Mouse (Mus musculus): ENCODE results near the gene Zfand6.

Gene Zfand6

DNA sequence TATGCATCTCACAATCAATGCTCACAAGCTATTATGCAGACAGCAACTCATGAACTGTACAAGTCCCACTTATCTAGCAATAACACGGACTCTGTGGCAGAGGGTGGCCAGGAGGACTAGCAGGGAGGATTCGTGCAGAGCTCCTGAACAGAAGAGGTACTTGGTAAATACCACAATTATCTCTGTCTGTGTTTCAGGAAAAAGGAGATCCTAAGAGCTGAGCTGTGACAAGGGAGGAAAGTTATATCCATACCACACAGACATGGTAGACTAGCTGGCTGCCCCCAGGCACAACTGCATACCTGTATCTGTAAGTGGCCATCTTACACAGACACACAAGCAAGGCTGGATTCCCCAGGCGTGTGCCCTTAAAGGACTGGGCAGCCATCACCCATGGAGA is 88.4 kb downstream of the Zfand6 start:
- in situ Hi-C loops (cut with MboI; ENCODE audit: low pct_unique_long_range_greater_than_20kb in 1 of 2, low sequenced_read_pairs in 2 of 2, unreplicated experiment in 1 of 2) = no loop called here

DNA sequence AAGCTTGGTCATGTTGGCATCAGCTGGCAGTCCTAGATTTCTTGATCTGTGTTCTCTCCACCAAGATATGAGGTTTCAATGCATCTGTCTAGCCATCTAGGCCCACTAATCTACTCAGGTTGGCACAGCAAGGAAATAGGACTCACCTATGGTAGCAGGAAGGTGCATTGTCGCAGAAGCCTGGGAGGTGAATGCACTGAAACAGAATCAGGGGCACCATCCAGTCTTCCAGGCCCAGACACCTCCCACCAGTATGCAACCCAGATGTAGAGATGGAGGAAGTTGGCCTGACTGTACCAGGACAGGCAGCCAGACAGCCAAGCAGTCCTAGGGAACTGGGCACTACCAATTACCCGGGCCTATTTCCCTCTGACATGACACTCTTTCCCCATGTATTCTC is 89.1 kb downstream of the Zfand6 start:
- in situ Hi-C loops (cut with MboI; ENCODE audit: low pct_unique_long_range_greater_than_20kb in 1 of 2, low sequenced_read_pairs in 2 of 2, unreplicated experiment in 1 of 2) = no loop called here

DNA sequence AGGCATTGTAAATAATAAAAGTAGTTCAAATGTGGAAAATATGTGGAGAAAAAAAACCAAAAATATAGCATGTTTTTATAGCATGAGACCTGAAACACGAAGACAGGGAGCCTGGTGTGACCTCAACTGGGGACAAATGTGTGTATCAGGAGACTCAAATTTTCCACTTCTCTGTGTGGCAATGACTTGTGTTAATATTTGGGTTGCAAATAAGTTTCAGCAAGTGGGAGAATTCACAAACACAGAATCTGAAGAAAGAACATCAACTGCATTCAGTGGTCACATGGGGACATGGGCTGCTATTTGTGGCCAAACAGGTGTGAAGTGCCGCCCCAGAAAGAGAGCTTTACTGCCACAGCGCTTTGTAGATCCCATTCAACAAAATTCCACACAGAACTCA is 93.1 kb downstream of the Zfand6 start:
- in situ Hi-C loops (cut with MboI; ENCODE audit: low pct_unique_long_range_greater_than_20kb in 1 of 2, low sequenced_read_pairs in 2 of 2, unreplicated experiment in 1 of 2) = loop anchor here (10.0 kb wide), 1 partner anchor 178 kb away; no protein-coding TSS in a partner anchor

- in situ Hi-C loops (cut with MboI; ENCODE audit: low pct_unique_long_range_greater_than_20kb in 1 of 2, low sequenced_read_pairs in 2 of 2, unreplicated experiment in 1 of 2) = loop anchor here (10.0 kb wide), 1 partner anchor 179 kb away; no protein-coding TSS in a partner anchor
These were observed 93.8 kb downstream of the Zfand6 start for GRCm38 (mm10) chr7:84596002-84596401.

DNA sequence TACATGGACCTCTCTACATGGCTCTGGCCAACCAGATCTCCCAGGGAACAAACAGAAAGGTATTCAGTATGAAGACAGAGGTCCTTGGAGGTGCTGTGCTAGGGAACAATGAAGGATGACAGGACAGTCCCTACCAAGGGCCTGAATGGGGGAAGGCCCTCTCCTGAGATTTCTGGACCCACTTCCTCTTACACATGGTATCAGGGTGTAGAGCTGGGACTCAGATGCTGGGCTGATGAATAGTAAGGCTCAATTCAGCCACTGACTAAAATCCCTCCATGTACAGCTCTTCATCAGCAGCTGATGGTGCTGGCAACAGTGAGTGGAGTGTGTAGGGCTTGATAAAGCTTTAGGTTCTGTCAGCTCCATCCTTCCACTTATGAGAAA is 94.8 kb downstream of the Zfand6 start:
- in situ Hi-C loops (cut with MboI; ENCODE audit: low pct_unique_long_range_greater_than_20kb in 1 of 2, low sequenced_read_pairs in 2 of 2, unreplicated experiment in 1 of 2) = loop anchor here (10.0 kb wide), 1 partner anchor 180 kb away; no protein-coding TSS in a partner anchor

DNA sequence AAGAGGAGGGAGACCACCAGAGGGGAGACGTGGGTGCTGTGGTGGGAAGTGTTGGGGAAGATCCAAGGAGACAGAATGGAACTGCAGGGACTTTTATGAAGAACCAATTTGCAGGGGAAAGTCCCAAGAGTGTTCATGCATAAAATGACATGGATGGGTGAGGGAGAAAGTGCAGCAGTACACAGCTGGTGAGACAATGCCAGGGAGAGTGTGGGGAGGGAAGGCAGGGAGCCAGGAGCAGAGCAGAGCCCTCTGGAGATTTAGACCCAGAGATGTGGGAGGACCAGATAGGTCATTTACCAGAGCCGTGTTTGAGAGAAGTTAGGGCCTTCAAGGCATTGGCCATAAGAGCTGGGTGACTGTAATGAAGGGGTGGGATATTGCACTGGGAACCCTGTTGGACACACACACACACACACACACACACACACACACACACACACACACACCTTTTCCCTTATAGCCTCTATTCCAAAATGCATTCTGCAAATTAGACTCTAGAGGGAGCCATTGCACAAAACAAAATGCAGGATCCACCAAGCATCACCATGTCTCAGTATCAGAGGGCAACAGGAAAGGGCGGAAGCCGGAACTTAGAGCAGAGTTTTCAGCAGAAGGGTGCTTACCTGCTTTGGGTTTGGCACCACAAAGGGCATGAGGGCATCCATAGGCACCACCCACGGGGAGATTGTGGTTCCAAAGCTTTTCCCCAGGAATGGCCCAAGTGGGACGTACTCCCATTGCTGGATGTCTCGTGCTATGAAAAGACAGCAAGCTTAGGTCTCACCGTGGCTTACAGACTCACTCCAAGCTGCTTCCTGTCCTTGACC is 95.5 kb downstream of the Zfand6 start:
- in situ Hi-C loops (cut with MboI; ENCODE audit: low pct_unique_long_range_greater_than_20kb in 1 of 2, low sequenced_read_pairs in 2 of 2, unreplicated experiment in 1 of 2) = loop anchor here (10.0 kb wide), 1 partner anchor 180 kb away; no protein-coding TSS in a partner anchor

DNA sequence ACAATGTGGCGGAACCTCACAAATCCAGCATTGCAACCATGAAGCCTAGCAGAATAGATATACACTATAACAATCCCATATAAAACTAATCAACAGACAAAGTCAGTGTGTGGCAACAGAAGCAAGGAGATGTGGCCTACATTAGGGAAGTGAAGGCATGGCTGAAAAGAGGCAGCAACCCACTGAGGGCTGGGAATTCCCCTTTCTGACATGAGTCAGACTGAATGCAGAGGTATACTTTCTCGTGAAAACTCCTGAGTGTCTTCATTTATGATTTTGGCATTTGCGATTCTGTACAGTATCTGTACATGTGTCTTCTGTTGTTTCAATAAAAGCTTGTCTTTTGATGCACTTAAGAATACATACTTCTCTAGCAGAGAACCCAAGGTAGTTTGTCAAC is 98.4 kb downstream of the Zfand6 start:
- in situ Hi-C loops (cut with MboI; ENCODE audit: low pct_unique_long_range_greater_than_20kb in 1 of 2, low sequenced_read_pairs in 2 of 2, unreplicated experiment in 1 of 2) = loop anchor here (10.0 kb wide), 1 partner anchor 183 kb away; no protein-coding TSS in a partner anchor

DNA sequence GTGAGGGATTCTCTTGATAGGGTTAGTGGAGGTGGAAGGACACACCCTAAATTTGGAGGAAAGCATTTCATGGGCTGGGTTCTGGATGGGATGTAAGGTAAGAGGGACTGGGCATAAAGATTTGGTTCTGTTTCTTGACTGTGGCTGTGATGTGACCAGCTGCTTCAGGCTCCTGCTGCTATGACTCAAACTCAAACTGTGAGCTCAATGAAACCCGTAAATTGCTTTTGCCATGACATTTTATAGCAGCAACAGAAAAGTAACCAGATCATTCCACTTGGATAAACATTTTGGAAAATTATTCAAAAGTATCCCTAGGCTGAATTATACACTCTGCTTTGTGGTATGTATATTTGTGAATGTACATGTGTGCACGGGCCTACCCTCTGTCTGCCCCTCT is 99.1 kb downstream of the Zfand6 start:
- in situ Hi-C loops (cut with MboI; ENCODE audit: low pct_unique_long_range_greater_than_20kb in 1 of 2, low sequenced_read_pairs in 2 of 2, unreplicated experiment in 1 of 2) = loop anchor here (10.0 kb wide), 1 partner anchor 184 kb away; no protein-coding TSS in a partner anchor

- in situ Hi-C loops (cut with MboI; ENCODE audit: low pct_unique_long_range_greater_than_20kb in 1 of 2, low sequenced_read_pairs in 2 of 2, unreplicated experiment in 1 of 2) = no loop called here
These were observed 102.5 kb downstream of the Zfand6 start for GRCm38 (mm10) chr7:84587101-84587783.

GRCm38 (mm10) chr7:84586360-84587100 is 103.2 kb downstream of the Zfand6 start:
- in situ Hi-C loops (cut with MboI; ENCODE audit: low pct_unique_long_range_greater_than_20kb in 1 of 2, low sequenced_read_pairs in 2 of 2, unreplicated experiment in 1 of 2) = no loop called here

GRCm38 (mm10) chr7:84585086-84585485 is 104.7 kb downstream of the Zfand6 start:
- in situ Hi-C loops (cut with MboI; ENCODE audit: low pct_unique_long_range_greater_than_20kb in 1 of 2, low sequenced_read_pairs in 2 of 2, unreplicated experiment in 1 of 2) = no loop called here

GRCm38 (mm10) chr7:84579769-84580168 is 110.0 kb downstream of the Zfand6 start:
- in situ Hi-C loops (cut with MboI; ENCODE audit: low pct_unique_long_range_greater_than_20kb in 1 of 2, low sequenced_read_pairs in 2 of 2, unreplicated experiment in 1 of 2) = no loop called here

GRCm38 (mm10) chr7:84578841-84579240 is 110.9 kb downstream of the Zfand6 start:
- in situ Hi-C loops (cut with MboI; ENCODE audit: low pct_unique_long_range_greater_than_20kb in 1 of 2, low sequenced_read_pairs in 2 of 2, unreplicated experiment in 1 of 2) = no loop called here

DNA sequence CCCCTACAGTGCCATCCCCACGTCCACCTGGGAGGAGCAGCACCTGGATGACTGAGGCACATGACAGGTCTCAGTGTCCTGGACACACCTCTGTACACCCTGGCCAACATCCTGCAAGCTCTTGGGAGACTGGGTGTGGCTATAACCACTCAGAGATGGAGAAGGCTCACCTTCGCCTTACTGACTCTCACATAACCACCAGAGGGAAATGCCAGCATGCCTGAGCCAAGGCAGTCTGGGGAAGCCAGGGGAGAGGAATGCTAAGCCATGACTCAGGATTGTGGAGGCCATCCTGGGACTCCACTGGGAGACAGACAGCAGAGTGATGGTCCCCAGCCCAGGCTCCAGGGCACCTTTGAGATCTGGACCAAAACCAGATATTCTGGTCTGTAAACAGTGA is 112.7 kb downstream of the Zfand6 start:
- in situ Hi-C loops (cut with MboI; ENCODE audit: low pct_unique_long_range_greater_than_20kb in 1 of 2, low sequenced_read_pairs in 2 of 2, unreplicated experiment in 1 of 2) = no loop called here

DNA sequence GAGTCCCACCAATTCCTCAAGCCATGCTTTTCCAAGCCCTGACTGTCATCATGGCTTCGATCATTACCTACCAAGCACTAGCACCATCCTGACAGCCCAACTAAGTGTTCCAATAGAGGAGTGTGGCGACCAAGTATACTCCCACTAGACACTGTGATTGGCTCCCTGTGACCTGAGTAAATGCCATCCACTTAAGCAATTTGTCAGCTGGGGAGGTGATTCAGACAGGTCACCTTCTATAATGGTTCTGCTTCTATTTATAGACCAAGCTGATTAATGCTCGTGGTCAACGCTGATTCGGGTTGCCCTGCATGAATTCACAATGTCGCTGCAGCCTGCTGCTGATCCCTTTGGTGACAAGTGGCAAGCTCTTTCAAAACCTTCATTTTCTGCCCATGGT is 123.6 kb downstream of the Zfand6 start:
- in situ Hi-C loops (cut with MboI; ENCODE audit: low pct_unique_long_range_greater_than_20kb in 1 of 2, low sequenced_read_pairs in 2 of 2, unreplicated experiment in 1 of 2) = no loop called here

DNA sequence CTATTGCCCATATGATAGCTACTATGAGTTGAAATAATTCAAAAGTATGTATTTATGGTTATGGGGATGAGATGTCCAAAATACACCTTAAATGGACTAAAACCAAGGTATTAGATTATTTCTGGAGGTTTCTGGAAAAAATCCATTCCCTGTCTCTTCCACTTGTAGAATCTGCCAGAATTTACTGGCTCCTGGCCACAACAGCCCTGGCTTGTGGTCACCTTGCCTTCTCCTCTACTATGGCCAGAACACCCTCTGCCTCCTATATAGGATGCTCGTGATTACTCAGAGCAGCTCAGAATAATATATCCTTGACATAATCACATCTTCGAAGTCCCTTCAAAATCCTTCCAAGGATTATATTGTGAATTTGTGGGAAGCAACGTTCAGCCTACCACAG is 125.5 kb downstream of the Zfand6 start:
- in situ Hi-C loops (cut with MboI; ENCODE audit: low pct_unique_long_range_greater_than_20kb in 1 of 2, low sequenced_read_pairs in 2 of 2, unreplicated experiment in 1 of 2) = no loop called here
